Mouse (Mus musculus) neural tube, embryonic 13.5 days (tissue): ENCODE measurements around the gene Ankrd55. TPM values are rescaled to one million over a fixed set of nuclear protein-coding genes. Genes with fewer than 3 reads are reported as not detected.

Source experiments
- ATAC-seq: fragments of 200-750 bp; cut with Nextera tagmentation; 2 replicates; pipeline ENCODE4 v1.8.0; 2017; ENCODE audit warnings: low read depth, mild to moderate bottlenecking, moderate TSS enrichment, moderate library complexity
- H3K27ac ChIP-seq: fragments of 300-500 bp; sonication (generic); replicated peaks from 2 replicates; pipeline ENCODE4 v1.5.1; 2015; ENCODE audit warnings: moderate library complexity, mild to moderate bottlenecking, inconsistent platforms
- H3K27me3 ChIP-seq: fragments of 300-500 bp; sonication (generic); 2 replicates; pipeline ENCODE4 v1.6.1; 2015; ENCODE audit warnings: mild to moderate bottlenecking, inconsistent platforms
- H3K36me3 ChIP-seq: fragments of 300-500 bp; sonication (generic); 2 replicates; pipeline ENCODE4 v1.6.1; 2015; ENCODE audit warnings: mild to moderate bottlenecking, inconsistent platforms
- H3K4me1 ChIP-seq: fragments of 300-500 bp; sonication (generic); replicated peaks from 2 replicates; pipeline ENCODE4 v1.6.1; 2015; ENCODE audit warnings: inconsistent platforms
- H3K4me2 ChIP-seq: fragments of 300-500 bp; sonication (generic); 2 replicates; pipeline ENCODE4 v1.6.1; 2015; ENCODE audit warnings: inconsistent platforms, mild to moderate bottlenecking, moderate library complexity
- H3K4me3 ChIP-seq: fragments of 300-500 bp; sonication (generic); 2 replicates; pipeline ENCODE4 v1.5.1; 2015; ENCODE audit warnings: mild to moderate bottlenecking, inconsistent platforms
- H3K9ac ChIP-seq: fragments of 300-500 bp; sonication (generic); 2 replicates; pipeline ENCODE4 v1.6.1; 2015; ENCODE audit warnings: moderate library complexity, mild to moderate bottlenecking, inconsistent platforms
- H3K9me3 ChIP-seq: fragments of 300-500 bp; sonication (generic); 2 replicates; pipeline ENCODE4 v1.6.1; 2016; ENCODE audit warnings: inconsistent platforms
- WGBS: fragments of 180-500 bp; shearing (Covaris S2); methylation state at CpG from one replicate; pipeline ENCODE4 v1.1.7; 2015; 5-methylcytosine and 5-hydroxymethylcytosine counted together
- polyA plus RNA-seq: library from polyadenylated mRNA; unstranded; fragments of >200 nt; fragmentation: Nextera tagmentation; extraction: Ambion mirVana; gene quantifications from 2 replicates; pipeline ENCODE4 v1.2.1, GENCODE M21; 2015

Ankrd55 gene
- polyA plus RNA-seq, 1 experiment from 2014 or later = 4.2 TPM

- no peak for ATAC-seq
- H3K27me3 ChIP-seq = no peaks in the 10 kb centered on the region
- WGBS = 89% methylated on average over 5 of the region's 5 CpGs
- H3K36me3 ChIP-seq = no peaks in the 10 kb centered on the region
- no peaks in the 10 kb centered on the region for H3K9me3 ChIP-seq
- no peak overlapping the region for H3K9ac ChIP-seq
- H3K27ac ChIP-seq = no peak overlapping the region
- H3K4me1 ChIP-seq = peaks cover 5% of the 10 kb centered on the region; the same call in 1 of the 2 replicates
- H3K4me2 ChIP-seq = no peak overlapping the region
- H3K4me3 ChIP-seq = no peak overlapping the region
Observed at GRCm38 (mm10) chr13:112387279-112387678, 99.0 kb downstream of the Ankrd55 start.

DNA sequence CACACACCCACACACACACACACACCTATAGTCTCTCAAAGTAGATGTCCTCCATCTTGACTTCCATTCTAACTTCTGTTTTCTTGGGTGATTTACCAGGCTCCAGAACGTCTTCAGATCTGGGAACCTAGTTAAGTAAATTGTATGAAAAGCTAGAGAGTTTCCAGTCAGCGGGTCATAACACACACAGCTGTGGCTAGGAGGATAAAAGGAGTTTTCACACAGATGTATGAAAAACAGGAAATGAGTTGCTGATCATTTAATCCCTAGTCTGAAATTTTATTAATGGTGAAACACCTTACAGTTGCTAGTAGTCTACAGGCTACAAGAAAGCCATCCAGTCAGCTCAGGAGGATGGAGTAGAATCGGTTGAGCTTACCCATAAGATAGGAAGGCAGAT, 99.9 kb downstream of the Ankrd55 start:
- Histone ChIP-seq H3K4me2 (no peak overlapping the region), H3K36me3 (no peaks in the 10 kb centered on the region), H3K27ac (no peak overlapping the region), H3K4me1 (no peaks in the 10 kb centered on the region), H3K9me3 (no peaks in the 10 kb centered on the region), H3K4me3 (no peak overlapping the region), H3K9ac (no peak overlapping the region), H3K27me3 (no peaks in the 10 kb centered on the region)
- ATAC-seq = no peak
- 89% methylated on average over 3 of the region's 3 CpGs for WGBS

GRCm38 (mm10) chr13:112390206-112390605, 102.0 kb downstream of the Ankrd55 start:
- no peak for ATAC-seq
- no peak overlapping the region for H3K4me3 ChIP-seq
- no peaks in the 10 kb centered on the region for H3K9me3 ChIP-seq
- H3K36me3 ChIP-seq = no peaks in the 10 kb centered on the region
- no peaks in the 10 kb centered on the region for H3K27me3 ChIP-seq
- no peaks in the 10 kb centered on the region for H3K4me1 ChIP-seq
- 90% methylated on average over 1 of the region's 1 CpGs for WGBS
- H3K4me2 ChIP-seq = no peak overlapping the region
- H3K9ac ChIP-seq = no peak overlapping the region
- no peak overlapping the region for H3K27ac ChIP-seq

- 80% methylated on average over 3 of the region's 3 CpGs for WGBS
Observed at GRCm38 (mm10) chr13:112391354-112391753, 103.1 kb downstream of the Ankrd55 start.

GRCm38 (mm10) chr13:112393356-112393755, 105.1 kb downstream of the Ankrd55 start:
- 83% methylated on average over 2 of the region's 2 CpGs for WGBS

More at GRCm38 (mm10) chr13:112391354-112391753, 103.1 kb downstream of the Ankrd55 start:
- no peak overlapping the region for H3K9ac ChIP-seq
- no peak overlapping the region for H3K4me3 ChIP-seq
- H3K9me3 ChIP-seq = no peaks in the 10 kb centered on the region
- H3K27ac ChIP-seq = no peak overlapping the region
- no peaks in the 10 kb centered on the region for H3K4me1 ChIP-seq
- H3K36me3 ChIP-seq = no peaks in the 10 kb centered on the region
- no peak overlapping the region for H3K4me2 ChIP-seq
- ATAC-seq = no peak
- no peaks in the 10 kb centered on the region for H3K27me3 ChIP-seq

GRCm38 (mm10) chr13:112394271-112394670, 106.0 kb downstream of the Ankrd55 start:
- Histone ChIP-seq H3K4me1 (peaks cover 11% of the 10 kb centered on the region; the same call in 1 of the 2 replicates), H3K27ac (no peak overlapping the region), H3K4me3 (no peak overlapping the region), H3K4me2 (no peak overlapping the region), H3K9me3 (no peaks in the 10 kb centered on the region), H3K36me3 (no peaks in the 10 kb centered on the region), H3K27me3 (no peaks in the 10 kb centered on the region), H3K9ac (no peak overlapping the region)
- 55% methylated on average over 9 of the region's 9 CpGs for WGBS
- ATAC-seq = no peak

More at GRCm38 (mm10) chr13:112393356-112393755, 105.1 kb downstream of the Ankrd55 start:
- Histone ChIP-seq H3K4me1 (peaks cover 11% of the 10 kb centered on the region; the same call in 1 of the 2 replicates), H3K9me3 (no peaks in the 10 kb centered on the region), H3K27me3 (no peaks in the 10 kb centered on the region), H3K4me3 (no peak overlapping the region), H3K36me3 (no peaks in the 10 kb centered on the region), H3K9ac (no peak overlapping the region), H3K27ac (no peak overlapping the region), H3K4me2 (no peak overlapping the region)
- no peak for ATAC-seq

GRCm38 (mm10) chr13:112404723-112405122, 116.5 kb downstream of the Ankrd55 start:
- Histone ChIP-seq H3K9me3 (no peaks in the 10 kb centered on the region), H3K4me3 (no peak overlapping the region), H3K27me3 (no peaks in the 10 kb centered on the region), H3K9ac (no peak overlapping the region), H3K27ac (no peak overlapping the region), H3K36me3 (no peaks in the 10 kb centered on the region), H3K4me2 (no peak overlapping the region), H3K4me1 (no peaks in the 10 kb centered on the region)
- 83% methylated on average over 3 of the region's 3 CpGs for WGBS
- ATAC-seq = no peak

GRCm38 (mm10) chr13:112405184-112405583, 116.9 kb downstream of the Ankrd55 start:
- Histone ChIP-seq H3K4me2 (no peak overlapping the region), H3K27ac (no peak overlapping the region), H3K4me1 (no peaks in the 10 kb centered on the region), H3K4me3 (no peak overlapping the region), H3K36me3 (no peaks in the 10 kb centered on the region), H3K9me3 (no peaks in the 10 kb centered on the region), H3K9ac (no peak overlapping the region), H3K27me3 (no peaks in the 10 kb centered on the region)
- no peak for ATAC-seq
- WGBS = 80% methylated on average over 1 of the region's 1 CpGs

GRCm38 (mm10) chr13:112406618-112407017, 118.4 kb downstream of the Ankrd55 start:
- Histone ChIP-seq H3K4me1 (no peaks in the 10 kb centered on the region), H3K36me3 (no peaks in the 10 kb centered on the region), H3K9me3 (no peaks in the 10 kb centered on the region), H3K9ac (no peak overlapping the region), H3K27ac (no peak overlapping the region), H3K27me3 (no peaks in the 10 kb centered on the region), H3K4me3 (no peak overlapping the region), H3K4me2 (no peak overlapping the region)
- no peak for ATAC-seq
- 81% methylated on average over 2 of the region's 2 CpGs for WGBS

GRCm38 (mm10) chr13:112407181-112407700, 119.0 kb downstream of the Ankrd55 start:
- H3K27ac ChIP-seq = no peak overlapping the region
- H3K9me3 ChIP-seq = no peaks in the 10 kb centered on the region
- H3K27me3 ChIP-seq = no peaks in the 10 kb centered on the region
- no peak overlapping the region for H3K4me3 ChIP-seq
- H3K9ac ChIP-seq = no peak overlapping the region
- no peaks in the 10 kb centered on the region for H3K4me1 ChIP-seq
- H3K36me3 ChIP-seq = no peaks in the 10 kb centered on the region
- ATAC-seq = no peak
- WGBS = 93% methylated on average over 3 of the region's 3 CpGs
- no peak overlapping the region for H3K4me2 ChIP-seq

GRCm38 (mm10) chr13:112407776-112408490, 119.7 kb downstream of the Ankrd55 start:
- Histone ChIP-seq H3K36me3 (no peaks in the 10 kb centered on the region), H3K4me3 (no peak overlapping the region), H3K4me2 (no peak overlapping the region), H3K27ac (no peak overlapping the region), H3K9ac (no peak overlapping the region), H3K9me3 (no peaks in the 10 kb centered on the region), H3K27me3 (no peaks in the 10 kb centered on the region), H3K4me1 (no peaks in the 10 kb centered on the region)
- ATAC-seq = no peak
- WGBS = 81% methylated on average over 9 of the region's 9 CpGs

DNA sequence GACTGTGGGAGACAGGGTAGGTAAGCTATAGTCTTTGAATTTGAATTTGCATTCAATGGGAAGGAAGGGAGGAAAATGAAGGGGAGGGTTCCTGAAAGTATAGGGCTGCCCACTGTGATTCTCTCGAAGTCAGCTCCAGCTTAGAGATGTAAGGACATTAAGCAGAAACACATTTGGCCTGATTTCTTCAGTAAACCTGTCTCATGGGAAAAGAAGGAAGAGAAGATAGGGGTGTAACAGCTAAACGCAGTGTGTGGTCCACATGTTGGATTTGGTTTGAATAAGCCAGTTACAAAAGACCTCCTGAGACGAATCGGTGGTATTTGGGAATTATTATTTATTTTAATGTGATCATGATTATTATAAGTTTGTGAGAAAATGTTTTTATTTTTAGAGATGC, 120.5 kb downstream of the Ankrd55 start:
- 87% methylated on average over 4 of the region's 4 CpGs for WGBS
- Histone ChIP-seq H3K4me2 (no peak overlapping the region), H3K27me3 (no peaks in the 10 kb centered on the region), H3K9ac (no peak overlapping the region), H3K9me3 (no peaks in the 10 kb centered on the region), H3K4me1 (no peaks in the 10 kb centered on the region), H3K27ac (no peak overlapping the region), H3K4me3 (no peak overlapping the region), H3K36me3 (no peaks in the 10 kb centered on the region)
- ATAC-seq = no peak

GRCm38 (mm10) chr13:112409331-112409730, 121.1 kb downstream of the Ankrd55 start:
- WGBS = 75% methylated on average over 2 of the region's 2 CpGs
- no peaks in the 10 kb centered on the region for H3K36me3 ChIP-seq
- ATAC-seq = no peak
- H3K27ac ChIP-seq = no peak overlapping the region
- H3K4me3 ChIP-seq = no peak overlapping the region
- H3K9ac ChIP-seq = no peak overlapping the region
- H3K27me3 ChIP-seq = no peaks in the 10 kb centered on the region
- H3K4me1 ChIP-seq = no peaks in the 10 kb centered on the region
- no peak overlapping the region for H3K4me2 ChIP-seq
- H3K9me3 ChIP-seq = no peaks in the 10 kb centered on the region
